In the genomic region with DNA sequence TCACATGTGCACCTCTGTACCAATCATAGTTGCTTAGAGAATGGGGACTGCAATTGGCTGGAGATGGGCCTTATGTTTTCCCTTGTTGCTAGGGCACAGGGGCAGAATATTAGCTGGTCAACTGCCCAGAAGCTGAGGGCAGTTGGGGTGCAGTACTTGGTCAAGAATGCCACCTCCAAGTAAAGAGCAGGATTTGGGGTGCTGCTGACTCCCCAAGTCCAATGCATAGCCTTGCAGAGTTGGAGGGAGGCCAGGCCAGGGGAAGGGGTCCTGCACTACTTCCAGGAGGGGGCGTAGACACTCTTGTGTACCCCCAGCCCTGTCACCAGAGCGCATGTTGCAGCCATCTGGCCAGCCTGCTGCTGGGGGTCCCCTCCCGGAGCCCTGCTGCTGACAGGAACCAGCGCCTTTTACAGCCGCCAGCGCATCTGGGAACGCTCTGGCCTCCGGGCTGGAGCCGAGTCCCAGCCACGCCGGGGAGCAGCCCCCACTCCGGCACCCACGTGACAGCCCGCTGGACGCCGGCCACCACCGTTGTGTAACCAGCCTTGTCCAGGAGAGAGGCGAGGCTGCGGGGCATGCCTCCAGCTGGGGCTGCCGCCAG, we compare ENCODE assay signal across 9 mouse cellular contexts. TPM values are rescaled to one million over a fixed set of nuclear protein-coding genes. Genes with fewer than 3 reads are reported as not detected.
DNase-seq lines count a peak whose midpoint lies in the region; ATAC-seq and TF ChIP-seq lines count a peak whose summit lies in the region.
"Had no signal": no experiment of that assay in that cellular context is flagged by ENCODE, and none has a peak within 500 bp of the region (broad histone marks: within the 10 kb centered on the region; RNA-seq: fewer than 3 reads in every experiment).

No protein-coding gene starts in this region.

- H3K27ac ChIP-seq in forebrain, embryonic 14.5 days (ENCODE audit: low read depth, low read length): peak overlapping the region; percentile 48; the same call in 1 of the 2 replicates
- peak overlapping the region; percentile 88 for H3K27ac ChIP-seq in heart, embryonic 16.5 days (ENCODE audit: low read length)
- H3K27ac ChIP-seq in liver, adult 2 months (replicated peaks; ENCODE audit: insufficient read depth, low read depth, low read length): peak overlapping the region; percentile 93
- peak overlapping the region; percentile 72 for H3K27ac ChIP-seq in neural tube, embryonic 11.5 days (ENCODE audit: low read depth, low read length)

- TF ChIP-seq POLR2A in liver, adult 2 months (IDR thresholded peaks at IDR 0.05; ENCODE audit: extremely low read depth, insufficient read depth, low read length): 0 out of 2 replicates have a peak, but pooled peaks have one; percentile 31

- no peaks in the 10 kb centered on the region for H3K36me3 ChIP-seq in forebrain, embryonic 14.5 days (ENCODE audit: control insufficient read depth, insufficient read depth, low read length)
- H3K36me3 ChIP-seq in heart, embryonic 16.5 days (ENCODE audit: control insufficient read depth, insufficient read depth): no peaks in the 10 kb centered on the region
- H3K36me3 ChIP-seq in liver, adult 2 months (ENCODE audit: control insufficient read depth, insufficient read depth, low read length): no peaks in the 10 kb centered on the region
- H3K36me3 ChIP-seq in neural tube, embryonic 11.5 days (ENCODE audit: control insufficient read depth, insufficient read depth, low read length): no peaks in the 10 kb centered on the region

- peaks cover 11% of the 10 kb centered on the region for H3K4me1 ChIP-seq in forebrain, embryonic 14.5 days (ENCODE audit: control insufficient read depth, insufficient read depth, low read length)
- H3K4me1 ChIP-seq in heart, embryonic 16.5 days (ENCODE audit: control insufficient read depth, insufficient read depth, low read length): peaks cover 19% of the 10 kb centered on the region
- no peaks in the 10 kb centered on the region; the same call in 1 of the 2 replicates for H3K4me1 ChIP-seq in liver, adult 2 months (ENCODE audit: control insufficient read depth, insufficient read depth, low read length)
- peaks cover 4% of the 10 kb centered on the region for H3K4me1 ChIP-seq in neural tube, embryonic 11.5 days (ENCODE audit: control insufficient read depth, insufficient read depth, low read length)
- H3K4me1 ChIP-seq: megakaryocyte, embryonic 14.5 days had no signal

- H3K27me3 ChIP-seq in forebrain, embryonic 14.5 days (replicated peaks; ENCODE audit: control insufficient read depth, insufficient read depth, low read length): no peaks in the 10 kb centered on the region
- H3K27me3 ChIP-seq in heart, embryonic 16.5 days (ENCODE audit: control insufficient read depth, insufficient read depth, low read length): no peaks in the 10 kb centered on the region
- no peaks in the 10 kb centered on the region for H3K27me3 ChIP-seq in liver, adult 2 months (ENCODE audit: control insufficient read depth, insufficient read depth, low read length)
- H3K27me3 ChIP-seq in neural tube, embryonic 11.5 days (ENCODE audit: control insufficient read depth, insufficient read depth, low read length): no peaks in the 10 kb centered on the region

- 0 out of 2 replicates have a peak overlapping the region, but pooled peaks have one; percentile 32 for H3K9ac ChIP-seq in forebrain, embryonic 14.5 days (ENCODE audit: low read length)
- peak overlapping the region; percentile 56 for H3K9ac ChIP-seq in heart, embryonic 16.5 days (ENCODE audit: low read length)
- H3K9ac ChIP-seq in liver, adult 2 months (ENCODE audit: low read depth, low read length): peak overlapping the region; percentile 56
- H3K9ac ChIP-seq in neural tube, embryonic 11.5 days (ENCODE audit: low read length): no peak overlapping the region

- H3K9me3 ChIP-seq in forebrain, embryonic 14.5 days (replicated peaks; ENCODE audit: control insufficient read depth, low read length): no peaks in the 10 kb centered on the region
- H3K9me3 ChIP-seq in heart, embryonic 16.5 days (replicated peaks; ENCODE audit: control insufficient read depth, low read length): no peaks in the 10 kb centered on the region
- no peaks in the 10 kb centered on the region for H3K9me3 ChIP-seq in neural tube, embryonic 11.5 days (ENCODE audit: control insufficient read depth, low read length)

- no peaks in the 10 kb centered on the region for H3K79me2 ChIP-seq in liver, adult 2 months (ENCODE audit: control insufficient read depth, insufficient read depth, low read length)

- peak; percentile 53 for DNase-seq in retina, adult 2 months (ENCODE audit: low read depth, low spot score)
- no peak for DNase-seq in retina, embryonic 14.5 days (ENCODE audit: low spot score)
- DNase-seq in forebrain, embryonic 14.5 days (ENCODE audit: low spot score): peak; percentile 71
- peak; percentile 95 to 97 for DNase-seq in kidney, postnatal 25 days
- DNase-seq in liver, adult 2 months (ENCODE audit: extremely low read depth, low read depth, low spot score): peak; percentile 92
- peak; percentile 69 for DNase-seq in neural tube, embryonic 11.5 days (ENCODE audit: low spot score)
- peak; percentile 81 for DNase-seq in urinary bladder, adult 2 months (ENCODE audit: low spot score)

- ATAC-seq in forebrain, embryonic 14.5 days: peak; percentile 84
- peak; percentile 96 for ATAC-seq in heart, embryonic 16.5 days (replicated peaks; ENCODE audit: extremely low read depth, insufficient read depth, low FRiP score)
- ATAC-seq in neural tube, embryonic 11.5 days (ENCODE audit: insufficient read depth, low FRiP score, low TSS enrichment): peak; percentile 71

- 45% methylated on average over 20 of the region's 20 CpGs for WGBS in forebrain, embryonic 14.5 days
- 30% methylated on average over 20 of the region's 20 CpGs for WGBS in heart, embryonic 16.5 days
- 14% methylated on average over 20 of the region's 20 CpGs for WGBS in liver, adult 2 months
- WGBS in neural tube, embryonic 11.5 days: 36% methylated on average over 20 of the region's 20 CpGs

- H3K4me2 ChIP-seq in forebrain, embryonic 14.5 days (ENCODE audit: low read length): peak overlapping the region; percentile 38
- H3K4me2 ChIP-seq in heart, embryonic 16.5 days (ENCODE audit: low read depth, low read length): peak overlapping the region; percentile 60
- peak overlapping the region; percentile 18 for H3K4me2 ChIP-seq in neural tube, embryonic 11.5 days (ENCODE audit: low read depth)

- no peak for TF ChIP-seq CTCF in liver, adult 2 months (IDR thresholded peaks at IDR 0.05; ENCODE audit: low read depth, low read length)

- no peak overlapping the region for H3K4me3 ChIP-seq in forebrain, embryonic 14.5 days (ENCODE audit: low read depth, low read length)
- H3K4me3 ChIP-seq in heart, embryonic 16.5 days (ENCODE audit: low read length): peak overlapping the region; percentile 33
- H3K4me3 ChIP-seq in liver, adult 2 months (ENCODE audit: insufficient read depth, low read depth, low read length): peak overlapping the region; percentile 46; the same call in 1 of the 2 replicates
- no peak overlapping the region for H3K4me3 ChIP-seq in neural tube, embryonic 11.5 days (ENCODE audit: low read depth, low read length)
- H3K4me3 ChIP-seq: megakaryocyte, embryonic 14.5 days had no signal

RNA-seq across cellular contexts. Expression of gene Fam92b, which starts 13.6 kb away (rescaled TPM):
- 2.3 and 2.4 TPM in 2 replicates for polyA plus RNA-seq in forebrain, embryonic 14.5 days (2014; fragmentation: Nextera tagmentation; extraction: Ambion mirVana)
- polyA plus RNA-seq in heart, embryonic 16.5 days (2015; fragmentation: Nextera tagmentation; extraction: Ambion mirVana): 0.66 and 0.79 TPM in 2 replicates
- not detected in 2 replicates for total RNA-seq in liver, adult 2 months (2014; rRNA removed)
- polyA plus RNA-seq in liver, adult 2 months (2012; rRNA removed): not detected in 2 replicates
- polyA plus RNA-seq in neural tube, embryonic 11.5 days (2014; fragmentation: Nextera tagmentation; extraction: Ambion mirVana): 0.90 and 1.0 TPM in 2 replicates
- polyA plus RNA-seq in urinary bladder, adult 2 months (2012; rRNA removed): not detected in 2 replicates

RNA-seq across cellular contexts. Expression of gene Gse1, which starts 37.3 kb away (rescaled TPM):
- 22.6 and 33.6 TPM in 2 replicates for polyA plus RNA-seq in forebrain, embryonic 14.5 days (2014; fragmentation: Nextera tagmentation; extraction: Ambion mirVana)
- 7.7 and 9.7 TPM in 2 replicates for polyA plus RNA-seq in heart, embryonic 16.5 days (2015; fragmentation: Nextera tagmentation; extraction: Ambion mirVana)
- total RNA-seq in liver, adult 2 months (2014; rRNA removed): 2.6 and 3.6 TPM in 2 replicates
- 8.5 and 10.0 TPM in 2 replicates for polyA plus RNA-seq in liver, adult 2 months (2012; rRNA removed)
- polyA plus RNA-seq in neural tube, embryonic 11.5 days (2014; fragmentation: Nextera tagmentation; extraction: Ambion mirVana): 19.9 and 33.5 TPM in 2 replicates
- polyA plus RNA-seq in urinary bladder, adult 2 months (2012; rRNA removed): 27.5 and 30.2 TPM in 2 replicates

Comparison
In these comparisons a context has a peak if more than half of its experiments do, and no peak if none do; other contexts are left out.
1. H3K4me3 ChIP-seq: peak in heart, embryonic 16.5 days (single experiment) and liver, adult 2 months (single experiment); none in forebrain, embryonic 14.5 days (single experiment) and neural tube, embryonic 11.5 days (single experiment).
2. Peak in every context shown above with its lines, with median percentiles within 50 percentile points of each other: ATAC-seq, H3K27ac ChIP-seq and H3K4me2 ChIP-seq.